Mouse (Mus musculus) megakaryocyte, embryonic 14.5 days (primary cell): ENCODE measurements around the gene Lrrc29.

Experiments
- FLI1 ChIP-seq: IDR thresholded peaks from 2 replicates; pipeline ENCODE4 v1.6.1; 2012; ENCODE audit warnings: low read length, inconsistent platforms, mixed read lengths
- GATA1 ChIP-seq: IDR thresholded peaks from 3 replicates; pipeline ENCODE4 v1.6.1; 2012; ENCODE audit warnings: mixed read lengths, low read length, inconsistent platforms, borderline replicate concordance

- TF ChIP-seq GATA1 (no peak), FLI1 (no peak)
These were observed 14.4 kb downstream of the Lrrc29 start for GRCm38 (mm10) chr8:105311718-105312117.
